Mouse (Mus musculus): ENCODE measurements at regions not wholly inside any gene's neighbourhood (a gene's known extent, or its start where the extent isn't known, plus 50 kb on each side); places are given as distances from the start of the nearest gene placed in this dataset.

DNA sequence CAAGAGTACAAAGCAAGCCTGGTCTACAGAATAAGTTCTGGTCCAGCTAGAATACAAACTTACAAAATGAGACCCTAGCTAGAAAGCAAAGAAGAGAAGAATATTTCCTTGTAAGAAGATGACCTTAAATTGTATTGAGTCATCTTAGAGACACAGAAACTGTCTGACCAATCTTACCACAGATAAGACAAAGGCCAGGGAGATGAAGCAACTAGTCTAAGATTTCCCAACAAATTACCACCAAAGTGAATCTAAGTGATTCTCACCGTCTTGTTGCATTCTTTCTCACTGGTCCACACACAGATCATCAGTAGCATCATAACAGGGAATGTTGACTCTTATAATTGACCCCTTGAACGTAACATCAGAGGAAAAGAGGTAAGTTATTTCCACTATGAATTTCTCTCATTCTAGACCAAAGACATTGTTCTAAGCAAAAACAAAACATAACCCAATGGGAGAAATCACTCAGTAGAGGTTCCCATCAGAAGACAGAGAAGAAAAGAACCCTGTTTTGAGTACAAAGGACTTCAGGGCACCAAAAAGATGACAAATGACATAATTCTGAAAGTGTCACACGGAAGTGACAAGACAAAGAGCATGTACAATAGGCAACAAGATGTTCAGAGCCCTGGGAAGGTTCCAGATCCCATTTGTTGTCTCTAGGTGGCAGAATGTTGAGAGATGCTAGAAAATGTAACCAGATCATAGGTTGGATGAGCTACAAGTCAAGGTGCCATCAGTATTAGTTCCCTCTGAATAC is 107.0 kb upstream of the Cpeb2 start:
- TF ChIP-seq CTCF (IDR thresholded peaks at IDR 0.05; ENCODE audit: extremely low read depth, insufficient read depth, low read length) (no peak), POLR2A (IDR thresholded peaks at IDR 0.05; ENCODE audit: extremely low read depth, insufficient read depth, low read length) (no peak)

Data from cortical plate, adult 2 months (tissue).